Mouse (Mus musculus) right cerebral cortex, postnatal 4 days (tissue): ENCODE measurements around the gene Vmn2r36.
"Not testable (repeated sequence)": the region's sequence is repeated elsewhere in the genome, so short reads cannot be mapped to it uniquely, and the experiment has no call there.

ENCODE experiments used
- DNase-seq: peaks from one replicate; pipeline ENCODE4 v3.0.0-alpha.2; 2022

Vmn2r36 gene

DNA sequence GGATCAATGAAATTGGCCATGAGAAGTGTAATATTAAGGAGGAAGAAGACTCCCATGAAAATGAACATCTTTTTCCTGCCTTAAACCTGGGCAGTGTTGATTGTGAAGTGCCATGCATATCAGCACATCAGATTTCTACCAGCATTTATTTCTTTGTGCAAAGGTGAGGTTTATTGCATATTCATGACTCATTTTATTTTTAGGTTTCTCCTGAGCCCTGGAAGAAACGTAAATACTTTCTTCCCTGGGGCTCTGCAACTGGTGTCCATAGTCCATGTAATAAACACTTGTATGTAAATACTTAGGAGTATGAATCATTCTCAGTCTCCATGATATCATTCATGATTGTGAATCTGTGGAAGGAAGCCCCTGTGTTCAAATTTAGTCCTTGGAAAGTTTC, at the start of gene Vmn2r36:
Gene Vmn2r36, minus strand, starts transcription at position 101 of the 400 bp plus-strand sequence.
- DNase-seq: not testable (repeated sequence)
